ENCODE assay signal across 23 mouse cellular contexts in genomic region chr11:67345856-67346236, GRCm38 (mm10). TPM values are rescaled to one million over a fixed set of nuclear protein-coding genes. Genes with fewer than 3 reads are reported as not detected.
"Had no signal": no experiment of that assay in that cellular context is flagged by ENCODE, and none has a peak within 500 bp of the region (broad histone marks: within the 10 kb centered on the region; RNA-seq: fewer than 3 reads in every experiment).

No protein-coding gene starts in this region.

- H3K4me1 ChIP-seq: limb, embryonic 10.5 days; limb, embryonic 13.5 days; liver, embryonic 12.5 days; liver, embryonic 15.5 days; lung, embryonic 15.5 days; megakaryocyte, embryonic 14.5 days; midbrain, embryonic 10.5 days; neural tube, embryonic 13.5 days had no signal

- DNase-seq: kidney, adult 2 months; kidney, postnatal 4 days; liver; lung, adult 18-20 months; lung, postnatal 10 days; lung, postnatal 36 days; midbrain, embryonic 14.5 days; retina, postnatal 1 day; thymus, postnatal 25 days had no signal

- H3K4me3 ChIP-seq: limb, embryonic 10.5 days; limb, embryonic 13.5 days; liver, embryonic 12.5 days; liver, embryonic 15.5 days; lung, embryonic 15.5 days; megakaryocyte, embryonic 14.5 days; midbrain, embryonic 10.5 days; neural tube, embryonic 13.5 days had no signal

- H3K27me3 ChIP-seq: liver, embryonic 12.5 days; liver, embryonic 15.5 days; lung, embryonic 15.5 days; neural tube, embryonic 13.5 days had no signal

- H3K9ac ChIP-seq: limb, embryonic 13.5 days; liver, embryonic 12.5 days; liver, embryonic 15.5 days; lung, embryonic 15.5 days; neural tube, embryonic 13.5 days had no signal

- H3K36me3 ChIP-seq: limb, embryonic 10.5 days; limb, embryonic 13.5 days; liver, embryonic 12.5 days; liver, embryonic 15.5 days; lung, embryonic 15.5 days; midbrain, embryonic 10.5 days; neural tube, embryonic 13.5 days had no signal

- H3K4me2 ChIP-seq: limb, embryonic 13.5 days; liver, embryonic 12.5 days; liver, embryonic 15.5 days; lung, embryonic 15.5 days; neural tube, embryonic 13.5 days had no signal

- H3K27ac ChIP-seq: kidney, postnatal 0 days; limb, embryonic 10.5 days; limb, embryonic 13.5 days; liver, embryonic 12.5 days; liver, embryonic 15.5 days; lung, embryonic 15.5 days; midbrain, embryonic 10.5 days; neural tube, embryonic 13.5 days had no signal

- ATAC-seq: intestine, postnatal 0 days; liver, embryonic 12.5 days had no signal

- H3K9me3 ChIP-seq: limb, embryonic 10.5 days; limb, embryonic 13.5 days; liver, embryonic 12.5 days; liver, embryonic 15.5 days; lung, embryonic 15.5 days; megakaryocyte, embryonic 14.5 days; midbrain, embryonic 10.5 days; neural tube, embryonic 13.5 days had no signal

RNA-seq across cellular contexts. Expression of gene Myh13, which starts 24.4 kb away (rescaled TPM):
- total RNA-seq: neutrophil, adult 5-6 weeks had no signal
- polyA plus RNA-seq: intestine, postnatal 0 days; kidney, adult 2 months; kidney, embryonic 14.5 days; kidney, postnatal 0 days; limb, embryonic 10.5 days; liver, embryonic 12.5 days; liver, embryonic 15.5 days; neural tube, embryonic 13.5 days; small intestine, adult 2 months; spleen, adult 2 months had no signal
